Mouse (Mus musculus) lung, embryonic 16.5 days (tissue): ENCODE data around the gene Acp4. TPM values are rescaled to one million over a fixed set of nuclear protein-coding genes. Genes with fewer than 3 reads are reported as not detected.

Experiments used
- ATAC-seq: fragments of 200-750 bp; cut with Nextera tagmentation; 2 replicates; pipeline ENCODE4 v1.8.0; 2017; ENCODE audit warnings: low read depth, mild to moderate bottlenecking, moderate library complexity
- H3K27ac ChIP-seq: fragments of 300-500 bp; sonication (generic); 2 replicates; pipeline ENCODE4 v1.5.1; 2014; ENCODE audit warnings: mild to moderate bottlenecking, control low read depth, low read length
- H3K27me3 ChIP-seq: fragments of 300-500 bp; sonication (generic); 2 replicates; pipeline ENCODE4 v1.6.1; 2014; ENCODE audit warnings: low read depth, low read length, mixed read lengths; ENCODE audit not compliant: control insufficient read depth, insufficient read depth
- H3K36me3 ChIP-seq: fragments of 300-500 bp; sonication (generic); 2 replicates; pipeline ENCODE4 v1.6.1; 2014; ENCODE audit warnings: low read length; ENCODE audit not compliant: control insufficient read depth, insufficient read depth
- H3K4me1 ChIP-seq: fragments of 300-500 bp; sonication (generic); replicated peaks from 2 replicates; pipeline ENCODE4 v1.6.1; 2014; ENCODE audit warnings: low read length, mixed read lengths; ENCODE audit not compliant: control insufficient read depth, insufficient read depth
- H3K4me2 ChIP-seq: fragments of 300-500 bp; sonication (generic); 2 replicates; pipeline ENCODE4 v1.6.1; 2014; ENCODE audit warnings: low read depth, low read length, control low read depth
- H3K4me3 ChIP-seq: fragments of 300-500 bp; sonication (generic); 2 replicates; pipeline ENCODE4 v1.5.1; 2014; ENCODE audit warnings: mild to moderate bottlenecking, low read length, control low read depth
- H3K9ac ChIP-seq: fragments of 300-500 bp; sonication (generic); 2 replicates; pipeline ENCODE4 v1.6.1; 2014; ENCODE audit warnings: low read length, control low read depth
- H3K9me3 ChIP-seq: fragments of 300-500 bp; sonication (generic); 2 replicates; pipeline ENCODE4 v1.6.1; 2016; ENCODE audit warnings: low read length; ENCODE audit not compliant: control insufficient read depth
- WGBS: fragments of 180-500 bp; shearing (Covaris S2); extraction: QIAGEN DNeasy Blood & Tissue Kit; methylation state at CpG from one replicate; pipeline ENCODE4 v1.1.7; 2014; 5-methylcytosine and 5-hydroxymethylcytosine counted together
- polyA plus RNA-seq: library from polyadenylated mRNA; unstranded; fragments of >200 nt; fragmentation: Nextera tagmentation; extraction: Ambion mirVana; gene quantifications from 2 replicates; pipeline ENCODE4 v1.2.1, GENCODE M21; 2015

The Acp4 gene
- polyA plus RNA-seq, 1 experiment from 2014 or later, result not detected

GRCm38 (mm10) chr7:44290986-44291385 is 33.8 kb upstream of the Acp4 start:
- ATAC-seq, result no peak
- no peak overlapping the region for H3K4me2 ChIP-seq
- H3K4me1 ChIP-seq, result no peaks in the 10 kb centered on the region
- H3K27ac ChIP-seq, result no peak overlapping the region
- H3K36me3 ChIP-seq, result no peaks in the 10 kb centered on the region
- no peak overlapping the region for H3K9ac ChIP-seq
- no peak overlapping the region for H3K4me3 ChIP-seq
- H3K27me3 ChIP-seq, result no peaks in the 10 kb centered on the region
- WGBS, result 68% methylated on average over 4 of the region's 4 CpGs
- no peaks in the 10 kb centered on the region; the same call in 1 of the 2 replicates for H3K9me3 ChIP-seq

- no peaks in the 10 kb centered on the region for H3K36me3 ChIP-seq
- no peaks in the 10 kb centered on the region for H3K4me1 ChIP-seq
- no peak for ATAC-seq
- no peak overlapping the region for H3K4me3 ChIP-seq
- no peak overlapping the region for H3K4me2 ChIP-seq
- WGBS, result 45% methylated on average over 7 of the region's 7 CpGs
- H3K9ac ChIP-seq, result no peak overlapping the region
- H3K27ac ChIP-seq, result no peak overlapping the region
- no peaks in the 10 kb centered on the region; the same call in 1 of the 2 replicates for H3K9me3 ChIP-seq
- H3K27me3 ChIP-seq, result no peaks in the 10 kb centered on the region
Measured at GRCm38 (mm10) chr7:44287760-44288159, 30.6 kb upstream of the Acp4 start.

- Histone ChIP-seq H3K27ac (no peak overlapping the region), H3K4me1 (no peaks in the 10 kb centered on the region), H3K27me3 (no peaks in the 10 kb centered on the region), H3K4me3 (no peak overlapping the region), H3K9ac (no peak overlapping the region), H3K4me2 (no peak overlapping the region), H3K9me3 (no peaks in the 10 kb centered on the region; the same call in 1 of the 2 replicates), H3K36me3 (no peaks in the 10 kb centered on the region)
- 66% methylated on average over 7 of the region's 7 CpGs for WGBS
- no peak for ATAC-seq
Measured at GRCm38 (mm10) chr7:44281586-44281985, 24.4 kb upstream of the Acp4 start.

- no peak overlapping the region for H3K4me3 ChIP-seq
- no peak for ATAC-seq
- H3K9ac ChIP-seq, result no peak overlapping the region
- H3K4me2 ChIP-seq, result no peak overlapping the region
- no peaks in the 10 kb centered on the region for H3K4me1 ChIP-seq
- no peaks in the 10 kb centered on the region for H3K9me3 ChIP-seq
- no peaks in the 10 kb centered on the region for H3K36me3 ChIP-seq
- H3K27ac ChIP-seq, result no peak overlapping the region
- no peaks in the 10 kb centered on the region for H3K27me3 ChIP-seq
- WGBS, result 45% methylated on average over 1 of the region's 1 CpGs
Measured at GRCm38 (mm10) chr7:44280959-44281358, 23.8 kb upstream of the Acp4 start.

- no peak for ATAC-seq
- Histone ChIP-seq H3K4me2 (no peak overlapping the region), H3K4me3 (no peak overlapping the region), H3K27me3 (peaks cover 4% of the 10 kb centered on the region; the same call in 1 of the 2 replicates), H3K27ac (no peak overlapping the region), H3K9ac (no peak overlapping the region), H3K36me3 (no peaks in the 10 kb centered on the region), H3K4me1 (no peaks in the 10 kb centered on the region), H3K9me3 (no peaks in the 10 kb centered on the region)
- 45% methylated on average over 2 of the region's 2 CpGs for whole genome bisulfite sequencing
Measured at GRCm38 (mm10) chr7:44277250-44277622, 20.1 kb upstream of the Acp4 start.

GRCm38 (mm10) chr7:44276461-44277249 is 19.5 kb upstream of the Acp4 start:
- Histone ChIP-seq H3K4me3 (no peak overlapping the region), H3K4me2 (no peak overlapping the region), H3K27ac (no peak overlapping the region), H3K27me3 (peaks cover 4% of the 10 kb centered on the region; the same call in 1 of the 2 replicates), H3K4me1 (no peaks in the 10 kb centered on the region), H3K36me3 (no peaks in the 10 kb centered on the region), H3K9me3 (no peaks in the 10 kb centered on the region), H3K9ac (no peak overlapping the region)
- WGBS, result 68% methylated on average over 8 of the region's 10 CpGs
- no peak for ATAC-seq

- Histone ChIP-seq H3K4me1 (no peaks in the 10 kb centered on the region), H3K9me3 (no peaks in the 10 kb centered on the region), H3K27ac (no peak overlapping the region), H3K27me3 (peaks cover 4% of the 10 kb centered on the region; the same call in 1 of the 2 replicates), H3K9ac (no peak overlapping the region), H3K36me3 (no peaks in the 10 kb centered on the region), H3K4me3 (no peak overlapping the region), H3K4me2 (no peak overlapping the region)
- 68% methylated on average over 3 of the region's 3 CpGs for WGBS
- no peak for ATAC-seq
Measured at GRCm38 (mm10) chr7:44275546-44275945, 18.4 kb upstream of the Acp4 start.

- no peak overlapping the region for H3K27ac ChIP-seq
- peaks cover 4% of the 10 kb centered on the region; the same call in 1 of the 2 replicates for H3K27me3 ChIP-seq
- H3K4me2 ChIP-seq, result no peak overlapping the region
- 25% methylated on average over 11 of the region's 11 CpGs for WGBS
- H3K4me3 ChIP-seq, result no peak overlapping the region
- H3K36me3 ChIP-seq, result no peaks in the 10 kb centered on the region
- no peak overlapping the region for H3K9ac ChIP-seq
- no peaks in the 10 kb centered on the region for H3K4me1 ChIP-seq
- no peaks in the 10 kb centered on the region for H3K9me3 ChIP-seq
- no peak for ATAC-seq
Measured at GRCm38 (mm10) chr7:44274096-44274495, 16.9 kb upstream of the Acp4 start.

- no peak for ATAC-seq
- Histone ChIP-seq H3K4me3 (no peak overlapping the region), H3K9ac (no peak overlapping the region), H3K4me1 (no peaks in the 10 kb centered on the region), H3K9me3 (no peaks in the 10 kb centered on the region), H3K27me3 (peaks cover 4% of the 10 kb centered on the region; the same call in 1 of the 2 replicates), H3K36me3 (no peaks in the 10 kb centered on the region), H3K4me2 (no peak overlapping the region), H3K27ac (no peak overlapping the region)
- 67% methylated on average over 7 of the region's 7 CpGs for WGBS
Measured at GRCm38 (mm10) chr7:44273446-44273845, 16.3 kb upstream of the Acp4 start.
